Mouse (Mus musculus) MEL (cell line): ENCODE measurements around the gene Srp54a. TPM values are rescaled to one million over a fixed set of nuclear protein-coding genes. Genes with fewer than 3 reads are reported as not detected.
"Not testable (repeated sequence)": the region's sequence is repeated elsewhere in the genome, so short reads cannot be mapped to it uniquely, and the experiment has no call there.

Experiments
- DNase-seq: peaks from one replicate; pipeline ENCODE4 v3.0.0; 2011; ENCODE audit warnings: low read depth, low spot score
- H3K27ac ChIP-seq: 2 replicates; pipeline ENCODE4 v1.5.1; 2012; ENCODE audit warnings: low read depth, mild to moderate bottlenecking, control low read depth, low read length, moderate library complexity; ENCODE audit not compliant: control insufficient read depth
- H3K27me3 ChIP-seq, 2 experiments: fragments of 150-350 bp in 1 of 2; sonication (generic) in 1 of 2; 2 replicates each; pipeline ENCODE4 v1.6.1; 2012; ENCODE audit warnings: low read length in 2 of 2, mild to moderate bottlenecking in 2 of 2, improper control_type of control experiment in 1 of 2, moderate library complexity in 1 of 2; ENCODE audit not compliant: insufficient read depth in 2 of 2, control insufficient read depth in 1 of 2
- H3K36me3 ChIP-seq, 2 experiments: 2 replicates each; pipeline ENCODE4 v1.6.1; 2012 to 2014; ENCODE audit warnings: low read length in 2 of 2, improper control_type of control experiment in 1 of 2, inconsistent platforms in 1 of 2, mild to moderate bottlenecking in 1 of 2; ENCODE audit not compliant: insufficient read depth in 2 of 2, control insufficient read depth in 1 of 2
- H3K4me1 ChIP-seq, 2 experiments: fragments of 150-350 bp in 1 of 2; sonication (generic) in 1 of 2; 2 replicates each; pipeline ENCODE4 v1.6.1; 2012; ENCODE audit warnings: low read length in 2 of 2, improper control_type of control experiment in 1 of 2, mild to moderate bottlenecking in 1 of 2; ENCODE audit not compliant: insufficient read depth in 2 of 2, control insufficient read depth in 1 of 2
- H3K4me3 ChIP-seq, 2 experiments: fragments of 150-350 bp in 1 of 2; sonication (generic) in 1 of 2; 2 replicates each; pipeline ENCODE4 v1.5.1; 2012; ENCODE audit warnings: low read depth in 2 of 2, low read length in 2 of 2, mild to moderate bottlenecking in 2 of 2, moderate library complexity in 2 of 2, control low read depth in 1 of 2, improper control_type of control experiment in 1 of 2; ENCODE audit not compliant: control insufficient read depth in 1 of 2, insufficient read depth in 1 of 2
- H3K79me2 ChIP-seq: 2 replicates; pipeline ENCODE4 v1.6.1; 2012; ENCODE audit warnings: mild to moderate bottlenecking, low read length, moderate library complexity; ENCODE audit not compliant: control insufficient read depth, poor library complexity, insufficient read depth
- H3K9ac ChIP-seq: 2 replicates; pipeline ENCODE4 v1.6.1; 2012; ENCODE audit warnings: low read depth, mild to moderate bottlenecking, control low read depth, low read length, moderate library complexity; ENCODE audit not compliant: control insufficient read depth, poor library complexity, severe bottlenecking
- H3K9me3 ChIP-seq: fragments of 150-350 bp; sonication (generic); replicated peaks from 2 replicates; pipeline ENCODE4 v1.6.1; 2012; ENCODE audit warnings: mild to moderate bottlenecking, low read length, improper control_type of control experiment, moderate library complexity; ENCODE audit not compliant: insufficient read depth
- CTCF ChIP-seq, 3 experiments: IDR thresholded peaks in 2 of 3; conservative IDR thresholded peaks in 1 of 3; 2 replicates each; pipeline ENCODE4 v1.5.1; 2011 to 2012; ENCODE audit warnings: low read length in 3 of 3, low read depth in 2 of 3, mild to moderate bottlenecking in 2 of 3, improper control_type of control experiment in 1 of 3, inconsistent platforms in 1 of 3, mixed read lengths in 1 of 3, moderate library complexity in 1 of 3; ENCODE audit not compliant: control insufficient read depth in 1 of 3, insufficient read depth in 1 of 3, poor library complexity in 1 of 3, severe bottlenecking in 1 of 3
- RAD21 ChIP-seq: IDR thresholded peaks from 2 replicates; pipeline ENCODE4 v1.6.1; 2011; ENCODE audit warnings: mild to moderate bottlenecking, low read depth, low read length, improper control_type of control experiment
- SMC3 ChIP-seq: IDR thresholded peaks from 2 replicates; pipeline ENCODE4 v1.6.1; 2011; ENCODE audit warnings: low read depth, low read length, improper control_type of control experiment
- ZC3H11A ChIP-seq: IDR thresholded peaks from 2 replicates; pipeline ENCODE4 v1.6.1; 2012; ENCODE audit warnings: low read depth, mild to moderate bottlenecking, inconsistent platforms, low read length, improper control_type of control experiment
- polyA plus RNA-seq, 2 experiments: library from polyadenylated mRNA; stranded (reverse) in 1 of 2; unstranded in 1 of 2; fragments of >175 nt in 1 of 2; fragments of >200 nt in 1 of 2; gene quantifications; 2 replicates each; pipeline versions ENCODE4 v1.2.1 to v1.2.4; 2012; ENCODE audit warnings: low replicate concordance in 2 of 2, low read depth in 1 of 2; ENCODE audit not compliant: insufficient read length in 2 of 2, insufficient read depth in 1 of 2, missing spikeins in 1 of 2
- total RNA-seq: library from RNA; depleted of rRNA; stranded (reverse); fragments of 300-350 nt; gene quantifications from 2 replicates; pipeline ENCODE4 v1.2.3, GENCODE M21; 2012

The Srp54a gene
- total and polyA plus RNA-seq, 3 experiments, result 39.4 to 405 (median 54.7) TPM

DNA sequence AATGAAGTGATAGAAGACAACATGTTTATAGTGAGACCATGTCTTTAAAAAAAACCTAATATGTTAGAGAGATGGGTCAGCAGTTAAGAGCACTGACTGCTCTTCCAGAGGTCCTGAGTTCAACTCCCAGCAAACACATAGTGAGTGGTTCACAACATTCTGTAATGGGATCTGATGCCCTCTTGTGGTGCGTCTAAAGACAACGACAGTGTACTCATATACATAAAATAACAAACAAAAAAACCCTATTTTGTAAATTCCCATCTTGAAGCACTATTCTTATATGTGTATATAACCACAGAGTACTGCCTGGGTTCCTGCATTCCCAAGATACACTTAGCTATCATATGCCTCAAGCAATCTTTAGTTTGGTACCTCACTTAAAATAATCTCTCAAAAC, 1.4 kb upstream of the Srp54a start:
- H3K27me3 ChIP-seq, H3K9me3 ChIP-seq, H3K27ac ChIP-seq: not testable (repeated sequence)
- H3K79me2 ChIP-seq, result peaks cover 30% of the 10 kb centered on the region
- peaks cover 3 to 12% of the 10 kb centered on the region in 2 experiments; a peak in 3 of 4 replicates for H3K4me1 ChIP-seq
- peak; percentile 54 for DNase-seq
- H3K4me3 ChIP-seq, result peak overlapping the region in 1 of 2 experiments; percentile 93; a peak in 1 of 4 replicates
- TF ChIP-seq ZC3H11A (peak; percentile 52; the same call in 1 of the 2 replicates), CTCF (IDR thresholded peaks at IDR 0.05 in 2 of 3, conservative IDR thresholded peaks at IDR 0.05 in 1 of 3; ENCODE audit: control insufficient read depth in 1 of 3, insufficient read depth in 1 of 3, low read depth in 2 of 3, low read length in 3 of 3, poor library complexity in 1 of 3, severe bottlenecking in 1 of 3) (peak in 2 of 3 experiments; percentile 17 to 51; a peak in 4 of 6 replicates), RAD21 (peak; percentile 50; the same call in 1 of the 2 replicates), SMC3 (peak; percentile 70)
- peaks cover 0 to 15% of the 10 kb centered on the region in 2 experiments; a peak in 3 of 4 replicates for H3K36me3 ChIP-seq
- H3K9ac ChIP-seq, result peak overlapping the region; percentile 40; the same call in 1 of the 2 replicates

DNA sequence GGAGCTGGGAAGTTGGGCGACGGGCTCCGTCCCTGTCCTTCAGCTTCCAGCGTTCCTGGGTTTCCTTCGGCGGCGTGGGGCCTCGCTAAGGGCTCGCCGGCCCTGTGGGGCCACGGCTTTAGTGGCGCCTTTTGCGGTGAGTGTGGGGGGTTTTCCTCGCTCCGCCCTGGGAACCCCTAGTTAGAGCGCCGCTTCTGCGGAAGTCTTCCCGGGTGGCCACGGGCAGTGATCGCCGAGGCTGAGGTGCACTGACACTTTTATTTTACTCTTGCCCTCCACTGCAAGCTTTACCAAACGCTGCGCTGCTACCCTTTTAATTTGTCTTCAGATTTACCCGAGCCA, 510 bp downstream of the Srp54a start:
- not testable (repeated sequence) for H3K9me3 ChIP-seq, H3K27me3 ChIP-seq, H3K36me3 ChIP-seq, H3K4me1 ChIP-seq
- Histone ChIP-seq H3K79me2 (peaks cover 21% of the 10 kb centered on the region), H3K4me3 (peak overlapping the region; percentile 62 to 64), H3K9ac (peak overlapping the region; percentile 63), H3K27ac (peak overlapping the region; percentile 50; the same call in 1 of the 2 replicates)
- peak; percentile 43 for DNase-seq

DNA sequence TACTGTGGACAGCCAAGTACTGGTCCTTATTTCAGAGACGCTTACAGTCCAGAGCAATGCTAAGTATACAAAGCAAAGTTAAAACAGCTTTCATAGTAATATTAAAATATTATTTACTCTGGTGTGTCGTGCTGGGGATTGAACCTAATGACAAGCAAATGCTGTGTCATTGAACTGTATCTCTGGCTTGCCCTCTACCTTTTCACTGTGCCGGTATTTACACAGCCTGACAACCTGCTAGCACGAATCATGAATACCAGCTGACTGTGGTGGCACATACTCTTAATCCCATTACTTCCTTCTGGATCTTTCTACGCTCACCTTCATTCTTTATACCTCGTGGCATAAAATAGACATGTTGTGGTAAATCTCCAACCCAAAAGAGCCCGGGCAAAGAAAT, 12.1 kb downstream of the Srp54a start:
- H3K4me3 ChIP-seq, H3K79me2 ChIP-seq, H3K27me3 ChIP-seq, H3K4me1 ChIP-seq, H3K9me3 ChIP-seq, H3K27ac ChIP-seq, H3K9ac ChIP-seq, H3K36me3 ChIP-seq, DNase-seq: not testable (repeated sequence)

DNA sequence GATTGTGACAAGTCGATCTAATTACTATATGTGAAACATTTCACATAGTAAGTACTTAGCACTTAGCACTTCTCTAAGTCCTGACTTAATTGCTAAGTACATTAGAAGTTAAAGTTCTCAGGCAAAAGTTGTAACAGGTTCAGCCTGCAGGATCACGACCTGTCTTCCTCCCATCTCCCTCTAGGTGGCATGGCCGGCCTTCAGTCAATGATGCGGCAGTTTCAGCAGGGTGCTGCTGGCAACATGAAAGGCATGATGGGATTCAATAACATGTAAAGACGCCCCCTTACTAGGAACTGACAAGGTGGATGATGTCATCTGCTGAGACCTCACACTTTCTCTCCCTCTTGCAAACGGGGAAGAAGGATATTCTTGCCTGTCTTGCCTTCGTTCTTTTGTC, 32.6 kb downstream of the Srp54a start:
- not testable (repeated sequence) for H3K4me1 ChIP-seq, H3K36me3 ChIP-seq, H3K9ac ChIP-seq, H3K4me3 ChIP-seq, H3K27ac ChIP-seq, DNase-seq, H3K9me3 ChIP-seq, H3K79me2 ChIP-seq, H3K27me3 ChIP-seq

DNA sequence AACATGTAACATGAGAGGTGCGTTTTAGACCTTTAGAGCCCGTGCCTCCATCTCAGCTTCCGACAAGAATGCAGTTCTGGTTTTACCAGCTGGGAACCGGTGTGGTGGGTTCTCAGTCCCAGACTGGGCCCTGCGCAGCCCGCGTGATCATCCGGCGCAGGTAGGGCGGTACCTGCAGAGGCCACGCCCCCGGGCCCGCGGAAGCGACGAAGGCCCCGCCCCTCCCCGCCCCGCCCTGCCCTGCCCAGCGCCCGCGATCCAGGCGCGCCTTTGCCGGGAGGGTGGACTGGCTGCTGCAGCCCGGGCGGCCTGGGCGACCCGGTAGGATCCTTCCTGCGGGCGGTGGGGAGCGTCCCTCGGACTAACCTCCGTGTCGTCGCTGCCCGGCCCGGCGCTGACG, 44.2 kb downstream of the Srp54a start, which contains the start of gene Fam177a:
Gene Fam177a (plus strand): TSS at position 228 of the 400 bp plus-strand sequence.
- not testable (repeated sequence) for H3K9ac ChIP-seq, H3K79me2 ChIP-seq, DNase-seq, H3K4me3 ChIP-seq, H3K36me3 ChIP-seq, H3K4me1 ChIP-seq, H3K9me3 ChIP-seq, H3K27ac ChIP-seq, H3K27me3 ChIP-seq

DNA sequence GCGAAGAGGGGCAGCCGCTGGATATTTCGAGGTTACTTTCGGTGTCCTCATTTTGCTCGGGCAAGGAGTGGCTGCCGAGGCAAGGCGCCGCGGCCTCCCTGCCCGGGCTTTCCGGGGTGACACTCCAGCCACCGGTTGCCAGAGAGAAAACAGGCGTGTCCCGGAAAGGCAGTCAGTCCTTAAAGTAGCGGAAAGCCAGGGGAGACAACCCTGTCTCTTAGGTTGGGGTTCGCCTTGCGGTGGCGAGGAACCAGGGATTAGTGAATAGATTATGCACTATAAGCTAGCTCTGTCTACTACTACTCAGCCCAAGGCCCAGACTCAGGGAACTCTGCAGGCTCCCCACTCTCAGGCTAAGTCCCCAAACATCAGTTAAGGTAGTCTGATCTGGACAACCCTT, 44.7 kb downstream of the Srp54a start:
- H3K79me2 ChIP-seq, H3K9me3 ChIP-seq, H3K27me3 ChIP-seq, DNase-seq, H3K4me3 ChIP-seq, H3K36me3 ChIP-seq, H3K27ac ChIP-seq, H3K4me1 ChIP-seq, H3K9ac ChIP-seq: not testable (repeated sequence)

DNA sequence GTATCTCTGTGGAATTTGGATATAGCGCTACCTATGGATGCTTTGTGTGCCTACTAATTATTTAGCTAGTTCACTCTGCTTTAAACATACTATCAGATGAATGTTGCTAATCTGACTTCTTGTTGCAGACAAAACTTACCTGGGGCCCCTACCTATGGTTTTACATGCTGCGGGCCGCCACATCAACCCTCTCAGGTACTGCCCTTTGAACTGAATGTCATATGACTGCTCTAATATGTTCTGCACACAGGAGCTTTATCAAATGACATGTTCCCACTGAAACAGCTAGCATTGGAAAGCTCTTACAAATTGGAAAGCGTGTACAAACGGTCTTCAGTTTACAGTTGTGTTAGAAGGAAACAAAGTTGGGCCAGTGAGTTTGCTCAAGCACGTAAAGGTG, 55.5 kb downstream of the Srp54a start:
- not testable (repeated sequence) for H3K9me3 ChIP-seq, H3K4me3 ChIP-seq, H3K9ac ChIP-seq, H3K79me2 ChIP-seq, H3K27ac ChIP-seq, H3K36me3 ChIP-seq, H3K27me3 ChIP-seq, H3K4me1 ChIP-seq, DNase-seq
